Mouse (Mus musculus): ENCODE results near the gene C9.

DNA sequence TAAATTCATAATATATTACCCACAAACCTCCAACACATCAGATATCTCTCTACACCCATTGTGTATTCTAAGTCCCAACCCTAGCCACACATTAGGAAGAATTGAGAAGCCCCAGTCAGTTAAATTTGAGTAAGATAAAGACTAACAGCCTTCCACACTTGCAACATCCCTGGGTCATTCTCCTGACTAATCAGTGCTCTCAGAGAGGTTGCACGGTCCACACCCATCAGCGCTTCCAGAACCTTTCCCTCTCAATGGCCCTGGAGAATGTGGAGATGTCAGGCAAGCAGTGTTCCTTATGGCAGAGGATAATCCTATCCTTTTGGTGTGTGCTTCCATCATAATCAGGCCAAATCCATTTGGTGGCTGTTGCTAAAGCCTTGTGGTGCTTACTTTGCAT is 675 bp upstream of the C9 start:
- TF ChIP-seq CTCF (IDR thresholded peaks at IDR 0.05; ENCODE audit: low read depth, low read length) = no peak
- no peak for TF ChIP-seq GATA2 (IDR thresholded peaks at IDR 0.05; ENCODE audit: borderline replicate concordance, low read depth, low read length)
- no peak for TF ChIP-seq TAL1 (conservative IDR thresholded peaks at IDR 0.05; ENCODE audit: low read depth, low read length)
- no peak for TF ChIP-seq GATA1 (IDR thresholded peaks at IDR 0.05; ENCODE audit: borderline replicate concordance, low read length)
